Mouse (Mus musculus): ENCODE measurements around the gene Tbc1d1.

Tbc1d1 gene

DNA sequence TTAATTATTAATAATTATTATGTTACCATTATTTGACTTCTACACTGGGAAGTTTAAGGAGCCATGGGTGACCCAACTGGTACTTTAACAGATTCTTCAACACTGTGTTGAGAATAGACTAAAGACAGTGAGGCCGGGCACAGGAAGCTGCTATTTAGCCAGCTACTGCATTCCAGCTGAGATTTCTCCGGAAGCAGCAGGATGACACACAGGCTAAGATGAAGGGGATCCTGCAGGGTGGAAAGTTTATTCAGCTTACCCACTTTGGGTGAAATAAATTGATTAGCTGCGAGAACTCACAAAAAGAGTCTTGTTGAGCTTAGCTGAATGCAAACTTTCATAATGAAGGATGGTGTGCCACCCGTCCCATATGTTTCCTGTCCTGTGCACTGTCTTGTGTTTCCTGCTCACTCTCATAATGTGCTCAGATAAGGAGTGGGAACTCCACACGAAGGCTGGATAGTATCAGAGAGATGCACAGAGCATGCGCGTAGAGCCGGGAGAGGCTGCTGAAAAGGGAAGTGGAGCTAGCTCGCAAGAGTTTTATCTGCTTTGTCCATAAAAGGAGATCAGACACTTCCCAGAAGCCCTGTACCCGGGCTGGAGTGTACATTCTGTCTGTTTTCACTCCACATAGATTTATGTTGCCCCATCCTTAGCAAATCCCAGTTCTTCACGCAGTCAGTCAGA is at the start of gene Tbc1d1:
TSS of gene Tbc1d1 (plus strand) at position 445 of the 690 bp plus-strand sequence.
- DNase-seq (ENCODE audit: low spot score), result peak; percentile 28

GRCm38 (mm10) chr5:64107596-64108289 is 48.4 kb upstream of the Tbc1d1 start:
- no peak for DNase-seq (ENCODE audit: low spot score)

DNA sequence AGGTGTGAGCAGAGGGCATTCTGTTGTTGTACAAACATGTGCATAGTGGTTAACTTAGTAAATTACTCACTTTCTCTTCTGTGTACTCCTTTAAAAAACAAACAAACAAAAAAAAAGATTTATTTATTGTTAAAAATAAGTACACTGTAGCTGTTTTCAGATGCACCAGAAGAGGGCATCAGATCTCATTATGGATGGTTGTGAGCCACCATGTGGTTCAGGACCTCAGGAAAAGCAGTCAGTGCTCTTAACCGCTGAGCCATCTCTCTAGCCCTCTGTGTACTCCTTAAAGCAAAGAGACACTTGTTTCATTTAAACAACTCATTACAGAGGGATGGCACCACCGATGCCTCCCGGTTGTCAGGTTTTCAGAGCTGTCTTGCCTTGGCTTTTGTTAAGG is 46.9 kb upstream of the Tbc1d1 start:
- peak; percentile 33 for DNase-seq (ENCODE audit: low spot score)

DNA sequence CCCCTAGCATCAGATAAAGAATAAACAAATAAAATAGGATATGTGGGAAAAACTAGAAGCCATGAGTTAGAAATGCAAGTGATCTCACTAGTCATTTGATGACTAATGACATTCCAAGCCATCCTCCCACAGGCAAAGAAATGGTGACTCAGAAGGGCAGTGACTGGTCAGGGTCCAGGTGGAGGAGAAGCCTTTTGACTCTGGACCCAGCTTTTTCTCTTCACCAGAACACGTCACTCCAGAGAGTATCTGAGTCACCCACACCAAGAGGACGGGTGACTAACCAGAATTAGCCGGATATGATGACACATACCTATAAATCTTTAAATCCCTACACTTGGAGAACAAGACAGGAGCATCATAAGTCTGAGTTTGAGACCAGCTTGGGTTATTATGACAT is 43.7 kb upstream of the Tbc1d1 start:
- no peak for DNase-seq (ENCODE audit: low spot score)

DNA sequence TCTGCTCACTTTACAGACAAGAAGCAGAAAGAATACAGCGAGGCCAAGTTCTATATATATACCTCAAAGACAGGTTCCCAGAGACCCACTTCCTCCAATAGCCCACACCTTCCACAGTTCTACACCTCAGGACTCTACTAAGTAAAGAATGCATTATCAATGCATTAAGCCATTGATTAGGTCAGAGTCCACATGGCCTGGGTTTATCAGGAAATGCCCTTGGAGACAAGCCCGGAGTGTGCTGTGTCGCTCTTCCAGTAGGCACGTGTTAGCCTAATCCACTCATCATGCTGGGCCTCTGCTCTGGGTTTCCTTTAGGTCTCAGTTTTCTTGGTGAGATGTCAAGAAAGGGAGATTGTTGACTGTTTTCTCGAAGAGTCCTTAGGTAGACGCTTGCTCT is 41.9 kb upstream of the Tbc1d1 start:
- DNase-seq (ENCODE audit: low spot score), result no peak

GRCm38 (mm10) chr5:64117191-64117590 is 38.9 kb upstream of the Tbc1d1 start:
- DNase-seq (ENCODE audit: low spot score), result no peak

GRCm38 (mm10) chr5:64125783-64126182 is 30.3 kb upstream of the Tbc1d1 start:
- DNase-seq (ENCODE audit: low spot score), result no peak

GRCm38 (mm10) chr5:64131550-64131949 is 24.6 kb upstream of the Tbc1d1 start:
- no peak for DNase-seq (ENCODE audit: low spot score)

GRCm38 (mm10) chr5:64133901-64134300 is 22.2 kb upstream of the Tbc1d1 start:
- no peak for DNase-seq (ENCODE audit: low spot score)

DNA sequence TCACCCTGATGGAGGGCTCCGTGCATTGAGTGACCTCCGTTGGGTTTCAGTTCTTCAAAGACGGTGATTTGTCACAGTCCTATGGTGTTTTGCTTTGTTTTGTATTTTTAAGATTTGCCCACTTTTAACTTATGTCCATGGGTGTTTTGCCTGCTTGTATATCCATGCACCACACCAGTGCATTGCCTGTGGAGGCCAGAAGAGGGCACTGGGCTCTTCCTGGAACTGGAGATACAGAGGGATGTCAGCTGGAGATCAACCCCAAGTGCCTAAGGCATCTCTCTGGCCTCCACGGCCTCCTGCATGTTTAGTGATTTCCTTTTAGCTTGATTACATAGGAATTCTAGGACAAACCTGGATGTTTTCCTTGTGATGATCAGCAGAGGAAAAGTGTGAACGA is 19.8 kb upstream of the Tbc1d1 start:
- DNase-seq (ENCODE audit: low spot score), result no peak

GRCm38 (mm10) chr5:64140202-64140601 is 15.9 kb upstream of the Tbc1d1 start:
- no peak for DNase-seq (ENCODE audit: low spot score)

GRCm38 (mm10) chr5:64144315-64144714 is 11.8 kb upstream of the Tbc1d1 start:
- no peak for DNase-seq (ENCODE audit: low spot score)

- no peak for DNase-seq (ENCODE audit: low spot score)
These were observed 9.6 kb upstream of the Tbc1d1 start for GRCm38 (mm10) chr5:64146384-64147005.

DNA sequence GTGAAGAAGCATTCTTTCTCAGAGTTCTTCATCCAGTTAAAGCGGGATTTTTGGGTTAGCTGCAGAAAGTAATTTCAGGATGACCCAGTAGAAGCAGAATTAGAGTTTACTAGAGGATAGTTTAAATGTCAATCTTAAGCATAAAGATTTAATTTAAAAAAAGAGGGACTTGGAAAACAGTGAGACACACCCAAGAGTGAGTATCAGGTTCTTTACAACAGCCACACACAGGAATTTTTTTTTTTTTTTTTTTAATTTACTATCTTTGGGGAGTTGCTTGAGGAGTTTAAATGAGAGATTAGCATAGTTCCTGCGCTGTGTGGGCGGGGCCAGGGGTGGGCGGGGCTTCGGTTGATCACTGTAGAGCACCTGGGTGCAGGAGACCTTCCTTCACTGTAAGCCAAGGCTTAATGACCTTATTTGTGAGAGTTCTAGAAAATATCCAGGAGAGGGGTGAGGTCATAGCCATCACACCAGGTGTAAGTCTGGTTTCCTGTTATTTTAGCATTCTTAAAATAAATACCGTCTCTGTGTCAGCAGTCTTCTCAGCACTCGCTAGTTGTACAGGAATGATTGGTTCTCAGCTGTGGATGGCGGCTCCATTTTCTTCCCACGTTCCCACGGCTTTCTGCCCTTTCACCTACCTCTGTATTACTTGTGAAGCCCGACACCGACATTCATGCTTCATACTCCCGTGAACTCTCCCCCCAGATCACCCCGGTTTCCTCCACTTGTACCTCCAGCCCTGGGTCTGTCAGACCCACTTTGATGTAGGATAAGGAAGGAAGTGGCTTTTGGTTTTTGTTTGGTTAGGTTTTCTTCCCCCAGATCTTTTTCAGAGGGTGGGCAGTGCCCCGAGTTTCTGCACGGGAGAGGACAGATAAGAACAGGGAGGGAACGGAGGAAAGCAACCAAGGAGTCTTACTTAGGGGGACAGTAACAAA is 6.6 kb upstream of the Tbc1d1 start:
- no peak for DNase-seq (ENCODE audit: low spot score)

- DNase-seq (ENCODE audit: low spot score), result no peak
These were observed 2.8 kb upstream of the Tbc1d1 start for GRCm38 (mm10) chr5:64153319-64153718.

DNA sequence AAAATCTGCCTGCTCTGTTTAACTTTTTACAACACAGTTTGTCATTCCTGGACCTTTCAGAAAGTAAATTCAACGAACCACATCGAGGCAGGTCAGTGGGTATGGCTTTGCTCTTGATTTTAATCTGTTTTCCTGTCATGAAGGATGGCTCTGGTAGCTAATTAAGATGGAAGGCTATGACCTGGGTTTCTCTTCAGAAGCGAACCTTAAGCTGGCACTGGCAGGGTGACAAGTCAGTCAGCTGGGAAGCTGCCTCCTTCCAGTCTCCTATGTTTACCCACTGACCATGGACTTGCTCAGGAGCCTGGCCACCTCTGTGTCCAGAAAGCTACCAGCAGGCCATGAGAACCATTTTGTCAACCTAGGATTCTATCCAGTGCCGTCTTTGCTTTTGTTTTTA is 474 bp downstream of the Tbc1d1 start:
- no peak for DNase-seq (ENCODE audit: low spot score)

GRCm38 (mm10) chr5:64157926-64158325 is 1.8 kb downstream of the Tbc1d1 start:
- DNase-seq (ENCODE audit: low spot score), result no peak

- no peak for DNase-seq (ENCODE audit: low spot score)
These were observed 2.4 kb downstream of the Tbc1d1 start for GRCm38 (mm10) chr5:64158501-64158900.

DNA sequence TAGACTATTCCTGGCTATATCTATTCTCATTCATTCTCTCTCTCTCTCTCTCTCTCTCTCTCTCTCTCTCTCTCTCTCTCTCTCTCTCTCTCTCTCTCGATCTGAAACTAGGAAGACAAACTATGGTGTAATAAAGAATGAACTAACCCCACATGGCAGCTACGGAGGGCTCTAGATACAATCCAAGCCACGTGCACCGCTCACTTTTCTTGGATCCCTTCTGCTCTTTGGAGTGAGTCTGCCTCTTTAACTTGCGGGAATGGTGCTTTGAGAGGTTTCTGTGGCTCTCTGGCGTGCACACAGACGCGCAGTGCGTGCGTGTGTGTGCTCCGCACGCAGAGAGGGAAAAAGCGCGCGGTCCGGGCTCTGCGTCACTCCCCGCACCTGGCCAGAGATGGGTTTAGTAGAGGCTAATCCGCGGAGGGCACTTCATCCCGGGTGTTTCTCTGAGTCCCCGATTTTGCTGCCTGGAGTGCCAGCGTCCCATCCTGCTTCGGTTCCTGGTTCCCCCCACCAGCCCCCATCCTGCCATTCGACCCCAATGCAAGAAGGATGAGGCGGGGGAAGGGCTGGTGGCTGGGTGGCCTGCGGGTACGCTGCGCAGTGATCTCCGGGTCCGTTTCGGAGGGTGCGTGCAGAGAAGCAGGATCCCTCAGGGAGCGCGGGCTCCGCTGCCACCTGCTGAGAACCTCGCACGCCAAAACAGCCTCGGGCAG is 3.1 kb downstream of the Tbc1d1 start:
- DNase-seq (ENCODE audit: low spot score), result peak; percentile 52

- peak; percentile 68 for DNase-seq (ENCODE audit: low spot score)
These were observed 3.9 kb downstream of the Tbc1d1 start for GRCm38 (mm10) chr5:64159781-64160704.
